9 mouse cellular contexts compared by ENCODE assay signal in genomic region chr6:141250984-141251383, GRCm38 (mm10). TPM values are rescaled to one million over a fixed set of nuclear protein-coding genes. Genes with fewer than 3 reads are reported as not detected.
A peak's percentile ranks its signal among the peaks of the same experiment; 100 is the strongest.
DNase-seq lines count a peak whose midpoint lies in the region; ATAC-seq lines count a peak whose summit lies in the region.
"Had no signal": no experiment of that assay in that cellular context is flagged by ENCODE, and none has a peak within 500 bp of the region (broad histone marks: within the 10 kb centered on the region; RNA-seq: fewer than 3 reads in every experiment).

No protein-coding gene starts in this region.

- WGBS in kidney, embryonic 14.5 days = 24% methylated on average over 6 of the region's 6 CpGs
- 34% methylated on average over 6 of the region's 6 CpGs for WGBS in embryonic facial prominence, embryonic 15.5 days
- WGBS in hindbrain, embryonic 16.5 days = 59% methylated on average over 6 of the region's 6 CpGs
- WGBS in midbrain, embryonic 14.5 days = 60% methylated on average over 6 of the region's 6 CpGs

- peak overlapping the region; percentile 84 for H3K4me2 ChIP-seq in kidney, embryonic 14.5 days (replicated peaks; ENCODE audit: low read depth, low read length)
- H3K4me2 ChIP-seq in embryonic facial prominence, embryonic 15.5 days (replicated peaks) = peak overlapping the region; percentile 86
- H3K4me2 ChIP-seq in hindbrain, embryonic 16.5 days (ENCODE audit: low read length) = peak overlapping the region; percentile 90
- peak overlapping the region; percentile 97 for H3K4me2 ChIP-seq in midbrain, embryonic 14.5 days (ENCODE audit: low read length)

- ATAC-seq in kidney, embryonic 14.5 days (ENCODE audit: low FRiP score, low TSS enrichment) = no peak
- ATAC-seq in embryonic facial prominence, embryonic 15.5 days (ENCODE audit: insufficient number of reproducible peaks, low FRiP score, low TSS enrichment, low read depth) = no peak
- ATAC-seq in hindbrain, embryonic 16.5 days = no peak
- no peak for ATAC-seq in midbrain, embryonic 14.5 days (ENCODE audit: low FRiP score, low TSS enrichment)

- H3K27ac ChIP-seq in kidney, embryonic 14.5 days (ENCODE audit: low read depth, low read length) = no peak overlapping the region
- 0 out of 2 replicates have a peak overlapping the region, but pooled peaks have one; percentile 86 for H3K27ac ChIP-seq in embryonic facial prominence, embryonic 15.5 days (replicated peaks)
- H3K27ac ChIP-seq in hindbrain, embryonic 16.5 days (ENCODE audit: low read depth, low read length) = no peak overlapping the region
- no peak overlapping the region for H3K27ac ChIP-seq in midbrain, embryonic 14.5 days (replicated peaks; ENCODE audit: low read depth, low read length)

- DNase-seq in kidney, postnatal 14 days = no peak
- no peak for DNase-seq in midbrain, embryonic 14.5 days
- no peak for DNase-seq in right cerebral cortex, postnatal 4 days
- no peak for DNase-seq in layer of hippocampus, postnatal 25 days (ENCODE audit: extremely low spot score in 1 of 2, low spot score in 1 of 2)
- DNase-seq in cerebellum, postnatal 25 days = no peak
- DNase-seq: thymus, postnatal 36 days had no signal

- peak overlapping the region; percentile 78; the same call in 1 of the 2 replicates for H3K9ac ChIP-seq in kidney, embryonic 14.5 days (ENCODE audit: low read depth, low read length)
- no peak overlapping the region for H3K9ac ChIP-seq in embryonic facial prominence, embryonic 15.5 days
- H3K9ac ChIP-seq in hindbrain, embryonic 16.5 days (ENCODE audit: low read depth, low read length) = no peak overlapping the region
- H3K9ac ChIP-seq in midbrain, embryonic 14.5 days (replicated peaks; ENCODE audit: low read length) = no peak overlapping the region

- no peaks in the 10 kb centered on the region for H3K9me3 ChIP-seq in kidney, embryonic 14.5 days (ENCODE audit: control insufficient read depth, low read length)
- no peaks in the 10 kb centered on the region for H3K9me3 ChIP-seq in embryonic facial prominence, embryonic 15.5 days (replicated peaks)
- no peaks in the 10 kb centered on the region for H3K9me3 ChIP-seq in hindbrain, embryonic 16.5 days (ENCODE audit: control insufficient read depth, low read length)
- no peaks in the 10 kb centered on the region for H3K9me3 ChIP-seq in midbrain, embryonic 14.5 days (ENCODE audit: control insufficient read depth, low read length)

- no peaks in the 10 kb centered on the region for H3K36me3 ChIP-seq in kidney, embryonic 14.5 days (ENCODE audit: control insufficient read depth, insufficient read depth, low read length)
- H3K36me3 ChIP-seq in embryonic facial prominence, embryonic 15.5 days = no peaks in the 10 kb centered on the region
- no peaks in the 10 kb centered on the region for H3K36me3 ChIP-seq in hindbrain, embryonic 16.5 days (ENCODE audit: control insufficient read depth, insufficient read depth, low read length)
- no peaks in the 10 kb centered on the region for H3K36me3 ChIP-seq in midbrain, embryonic 14.5 days (ENCODE audit: control insufficient read depth, insufficient read depth, low read length)

- H3K4me1 ChIP-seq in kidney, embryonic 14.5 days (ENCODE audit: control insufficient read depth, insufficient read depth, low read length) = no peaks in the 10 kb centered on the region
- H3K4me1 ChIP-seq in embryonic facial prominence, embryonic 15.5 days = peaks cover 20% of the 10 kb centered on the region
- H3K4me1 ChIP-seq in hindbrain, embryonic 16.5 days (ENCODE audit: control insufficient read depth, insufficient read depth, low read depth, low read length) = peaks cover 4% of the 10 kb centered on the region; the same call in 1 of the 2 replicates
- H3K4me1 ChIP-seq in midbrain, embryonic 14.5 days (ENCODE audit: control insufficient read depth, insufficient read depth, low read length) = 0 out of 2 replicates have a peak, but pooled peaks cover 4% of the 10 kb centered on the region

- no peaks in the 10 kb centered on the region; the same call in 1 of the 2 replicates for H3K27me3 ChIP-seq in kidney, embryonic 14.5 days (ENCODE audit: control insufficient read depth, insufficient read depth, low read length)
- H3K27me3 ChIP-seq in embryonic facial prominence, embryonic 15.5 days = peaks cover 16% of the 10 kb centered on the region
- H3K27me3 ChIP-seq in hindbrain, embryonic 16.5 days (replicated peaks; ENCODE audit: control insufficient read depth, insufficient read depth, low read length) = no peaks in the 10 kb centered on the region; the same call in 1 of the 2 replicates
- peaks cover 12% of the 10 kb centered on the region; the same call in 1 of the 2 replicates for H3K27me3 ChIP-seq in midbrain, embryonic 14.5 days (ENCODE audit: control insufficient read depth, insufficient read depth, low read length)

- H3K4me3 ChIP-seq in kidney, embryonic 14.5 days (ENCODE audit: low read length) = peak overlapping the region; percentile 76
- peak overlapping the region; percentile 72 for H3K4me3 ChIP-seq in embryonic facial prominence, embryonic 15.5 days (replicated peaks)
- peak overlapping the region; percentile 84 for H3K4me3 ChIP-seq in hindbrain, embryonic 16.5 days (ENCODE audit: low read length)
- H3K4me3 ChIP-seq in midbrain, embryonic 14.5 days (replicated peaks; ENCODE audit: low read depth, low read length) = peak overlapping the region; percentile 68; the same call in 1 of the 2 replicates

RNA-seq across cellular contexts. Expression of gene Pde3a, which starts 1.9 kb away (rescaled TPM):
- polyA plus RNA-seq in kidney, embryonic 14.5 days (2014; fragmentation: Nextera tagmentation; extraction: Ambion mirVana) = 10.5 and 13.8 TPM in 2 replicates
- polyA plus RNA-seq in embryonic facial prominence, embryonic 15.5 days (2015; fragmentation: Nextera tagmentation; extraction: Ambion mirVana) = 5.8 and 6.2 TPM in 2 replicates
- polyA plus RNA-seq in hindbrain, embryonic 16.5 days (2015; fragmentation: Nextera tagmentation; extraction: Ambion mirVana) = 2.1 and 2.3 TPM in 2 replicates
- polyA plus RNA-seq in midbrain, embryonic 14.5 days (2014; fragmentation: Nextera tagmentation; extraction: Ambion mirVana) = 2.3 and 3.1 TPM in 2 replicates
- total RNA-seq in layer of hippocampus, postnatal 25 days (2021) = 1 to 10 TPM; 2.2 to 3.0 TPM
